Mouse (Mus musculus): ENCODE results near the gene Mapk8ip3.
A peak's percentile ranks its signal among the peaks of the same experiment; 100 is the strongest.

Gene Mapk8ip3

GRCm38 (mm10) chr17:24851381-24852125 lies 85.2 kb downstream of the Mapk8ip3 start:
- DNase-seq (ENCODE audit: extremely low read depth, insufficient read length, low spot score) = no peak

DNA sequence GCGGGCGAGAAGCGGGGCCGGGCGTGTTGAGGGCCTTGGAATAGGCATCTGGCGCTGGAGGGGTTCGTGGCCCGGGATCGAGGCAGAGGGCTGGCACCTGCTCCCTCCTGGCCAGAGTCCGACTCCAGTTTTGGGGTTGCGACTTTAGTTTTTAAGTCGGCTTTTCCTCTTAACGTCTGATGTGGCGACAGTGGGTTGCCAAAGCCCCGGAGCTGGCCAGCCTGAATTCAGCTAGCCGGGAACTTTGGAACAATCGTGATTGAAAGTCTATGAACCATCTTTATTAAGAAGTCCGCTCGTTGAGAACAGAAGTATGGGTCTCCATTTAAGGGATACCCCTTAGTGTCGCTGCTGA lies 86.0 kb downstream of the Mapk8ip3 start:
- DNase-seq (ENCODE audit: extremely low read depth, insufficient read length, low spot score) = no peak

- DNase-seq (ENCODE audit: extremely low read depth, insufficient read length, low spot score) = peak; percentile 98
Measured at GRCm38 (mm10) chr17:24850065-24850772, 86.6 kb downstream of the Mapk8ip3 start, which contains the start of gene Fahd1. Gene Fahd1 (minus strand): TSS chr17:24850364.

DNA sequence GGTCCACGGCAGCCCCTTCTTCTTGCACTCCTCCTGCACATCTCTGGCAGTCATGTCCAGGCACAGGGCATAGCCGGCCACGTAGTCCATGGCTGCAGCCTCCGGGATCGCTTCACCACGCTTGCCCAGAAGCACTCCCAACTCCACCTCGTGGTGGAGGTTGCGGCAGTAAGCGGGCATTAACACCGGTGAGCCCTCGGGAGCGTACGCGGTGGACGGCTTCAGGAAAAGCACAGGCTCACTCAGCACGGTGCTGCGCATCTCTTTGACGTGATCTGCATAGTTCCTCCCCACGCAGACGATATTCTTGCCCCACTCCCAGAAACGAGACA lies 87.1 kb downstream of the Mapk8ip3 start:
- no peak for DNase-seq (ENCODE audit: extremely low read depth, insufficient read length, low spot score)

DNA sequence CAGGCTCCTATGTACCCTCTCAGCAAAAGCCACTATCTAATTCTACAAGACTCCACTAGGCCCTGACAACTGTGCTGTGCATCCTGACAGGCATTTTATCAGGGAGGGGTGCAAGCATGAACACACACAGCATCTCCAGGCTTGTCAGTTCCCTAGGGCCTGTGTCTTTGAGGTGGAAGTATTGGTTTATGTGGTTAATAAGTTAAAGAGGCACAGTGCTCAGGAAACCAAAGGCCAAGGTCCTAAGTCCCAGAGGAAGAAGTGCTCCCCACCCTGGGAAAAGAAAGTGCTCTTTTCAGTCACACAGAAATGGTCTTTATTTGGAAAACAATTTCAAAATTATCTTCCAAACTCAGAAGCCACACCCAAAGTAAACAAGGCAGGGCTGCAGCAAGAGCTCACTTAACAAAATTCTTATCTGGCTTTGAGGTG lies 88.2 kb downstream of the Mapk8ip3 start:
- no peak for DNase-seq (ENCODE audit: extremely low read depth, insufficient read length, low spot score)

DNA sequence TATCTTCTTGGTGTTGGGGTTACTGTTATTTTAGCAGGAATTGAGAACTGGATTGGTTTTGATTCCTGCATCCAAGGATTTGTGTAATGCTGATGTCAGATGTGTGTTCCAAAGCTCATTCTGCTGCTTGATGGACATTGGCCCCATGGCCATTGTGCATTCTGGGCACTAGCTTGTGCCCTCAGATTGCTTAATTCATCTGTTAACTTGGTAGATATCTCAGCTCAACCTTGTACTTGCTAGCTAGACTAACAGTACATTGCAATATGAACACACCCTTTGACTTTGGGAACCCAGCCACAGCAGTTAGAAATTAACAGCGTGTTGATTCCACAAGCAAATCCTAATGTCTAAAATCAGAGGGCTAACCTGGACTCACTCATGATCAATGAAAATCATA lies 89.4 kb downstream of the Mapk8ip3 start:
- DNase-seq (ENCODE audit: extremely low read depth, insufficient read length, low spot score) = no peak

- DNase-seq (ENCODE audit: extremely low read depth, insufficient read length, low spot score) = no peak
Measured at GRCm38 (mm10) chr17:24844525-24844924, 92.3 kb downstream of the Mapk8ip3 start.

DNA sequence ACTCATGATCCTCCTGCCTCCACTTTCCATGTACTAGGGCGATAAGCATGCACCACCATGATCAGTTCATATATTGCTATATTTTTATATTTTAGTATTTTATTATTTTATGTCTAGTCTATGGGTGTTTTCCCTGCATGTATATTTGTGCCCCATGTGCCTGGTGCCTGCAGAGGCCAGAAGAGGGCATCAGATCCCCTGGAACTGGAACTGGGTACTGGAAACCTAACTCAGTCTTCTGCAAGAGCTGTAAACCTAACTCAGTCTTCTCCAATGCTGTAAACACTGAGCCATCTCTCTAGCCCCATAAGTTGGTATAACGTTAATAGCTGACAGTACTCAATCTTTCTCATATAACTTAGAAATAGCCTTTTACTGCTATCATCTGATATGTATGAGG lies 94.1 kb downstream of the Mapk8ip3 start:
- no peak for DNase-seq (ENCODE audit: extremely low read depth, insufficient read length, low spot score)
